ENCODE assay signal across 16 mouse cellular contexts in genomic region chr15:28138806-28139205, GRCm38 (mm10).
"Had no signal": no experiment of that assay in that cellular context is flagged by ENCODE, and none has a peak within 500 bp of the region (broad histone marks: within the 10 kb centered on the region; RNA-seq: fewer than 3 reads in every experiment).

No protein-coding gene starts in this region.

- ATAC-seq: hindbrain, embryonic 16.5 days; inflammation-experienced regulatory T-cells, adult 6 months; intestine, embryonic 15.5 days; intestine, postnatal 0 days had no signal

- DNase-seq: gastrocnemius, adult 2 months; gastrocnemius, postnatal 10 days; gastrocnemius, postnatal 25 days; heart, adult 2 months; heart, postnatal 4 days; kidney, adult 18-20 months; kidney, adult 8-10 months; kidney, postnatal 10 days; kidney, postnatal 25 days; kidney, postnatal 4 days; liver; liver, embryonic 13.5 days had no signal
